Mouse (Mus musculus): ENCODE data around the gene Ptprt. TPM values are rescaled to one million over a fixed set of nuclear protein-coding genes. Genes with fewer than 3 reads are reported as not detected.

Gene Ptprt
- polyA plus RNA-seq, 1 experiment = 1.1 TPM

DNA sequence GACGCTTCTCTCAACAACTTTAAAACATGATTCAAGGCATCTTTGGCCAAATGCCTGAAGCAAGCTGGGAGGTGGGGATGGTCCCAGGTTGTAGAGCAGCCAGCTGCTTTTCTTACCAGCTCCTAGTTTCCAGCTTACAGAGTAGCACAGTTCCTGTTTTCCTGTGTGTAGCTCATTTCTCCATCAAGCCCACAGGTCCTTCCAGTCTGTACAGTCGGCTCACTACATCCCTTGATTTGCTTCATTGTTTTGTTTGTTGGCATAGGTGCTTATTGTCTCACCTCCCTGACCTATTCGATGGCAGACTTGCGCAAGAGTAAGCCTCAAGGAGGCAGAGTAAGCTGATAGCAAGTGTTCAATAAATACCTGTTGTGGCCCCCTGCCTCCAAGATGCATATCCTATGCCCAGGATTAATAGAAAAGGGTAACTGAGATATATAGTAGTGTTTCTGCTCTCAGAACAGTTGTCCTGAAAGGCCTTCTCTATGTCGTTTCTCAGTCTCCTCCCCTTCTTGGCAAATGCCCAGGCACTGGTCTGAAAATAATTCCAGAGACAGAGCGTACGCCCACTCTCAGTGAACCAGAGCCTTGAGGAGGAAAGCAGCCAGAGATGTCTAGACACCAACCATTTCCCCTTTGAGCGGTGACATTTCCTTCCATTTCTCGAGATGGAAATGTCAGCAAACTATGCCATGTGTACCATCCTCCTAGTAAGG, 852.7 kb downstream of the Ptprt start:
- Histone ChIP-seq H3K4me1 (replicated peaks; ENCODE audit: control insufficient read depth, insufficient read depth, low read length) (no peaks in the 10 kb centered on the region), H3K36me3 (ENCODE audit: control insufficient read depth, insufficient read depth, low read length) (no peaks in the 10 kb centered on the region), H3K27me3 (ENCODE audit: control insufficient read depth, insufficient read depth, low read length) (no peaks in the 10 kb centered on the region), H3K4me3 (ENCODE audit: control insufficient read depth, insufficient read depth, low read length) (no peak overlapping the region), H3K27ac (ENCODE audit: control insufficient read depth, insufficient read depth, low read length) (no peak overlapping the region)
- 80% methylated on average over 9 of the region's 9 CpGs for WGBS
- TF ChIP-seq POLR2A (IDR thresholded peaks at IDR 0.05; ENCODE audit: control insufficient read depth, extremely low read depth, insufficient read depth, low read length, poor library complexity) = no peak
- no peak for TF ChIP-seq CTCF (IDR thresholded peaks at IDR 0.05; ENCODE audit: borderline replicate concordance, control insufficient read depth, extremely low read depth, insufficient read depth, low read length, poor library complexity)
- no peak for DNase-seq

GRCm38 (mm10) chr2:161806287-161807007, 854.5 kb downstream of the Ptprt start:
- Histone ChIP-seq H3K4me1 (replicated peaks; ENCODE audit: control insufficient read depth, insufficient read depth, low read length) (no peaks in the 10 kb centered on the region), H3K27ac (ENCODE audit: control insufficient read depth, insufficient read depth, low read length) (no peak overlapping the region), H3K36me3 (ENCODE audit: control insufficient read depth, insufficient read depth, low read length) (no peaks in the 10 kb centered on the region), H3K4me3 (ENCODE audit: control insufficient read depth, insufficient read depth, low read length) (no peak overlapping the region), H3K27me3 (ENCODE audit: control insufficient read depth, insufficient read depth, low read length) (no peaks in the 10 kb centered on the region)
- WGBS = 73% methylated on average over 8 of the region's 8 CpGs
- no peak for DNase-seq
- TF ChIP-seq CTCF (IDR thresholded peaks at IDR 0.05; ENCODE audit: borderline replicate concordance, control insufficient read depth, extremely low read depth, insufficient read depth, low read length, poor library complexity) (no peak), POLR2A (IDR thresholded peaks at IDR 0.05; ENCODE audit: control insufficient read depth, extremely low read depth, insufficient read depth, low read length, poor library complexity) (no peak)

DNA sequence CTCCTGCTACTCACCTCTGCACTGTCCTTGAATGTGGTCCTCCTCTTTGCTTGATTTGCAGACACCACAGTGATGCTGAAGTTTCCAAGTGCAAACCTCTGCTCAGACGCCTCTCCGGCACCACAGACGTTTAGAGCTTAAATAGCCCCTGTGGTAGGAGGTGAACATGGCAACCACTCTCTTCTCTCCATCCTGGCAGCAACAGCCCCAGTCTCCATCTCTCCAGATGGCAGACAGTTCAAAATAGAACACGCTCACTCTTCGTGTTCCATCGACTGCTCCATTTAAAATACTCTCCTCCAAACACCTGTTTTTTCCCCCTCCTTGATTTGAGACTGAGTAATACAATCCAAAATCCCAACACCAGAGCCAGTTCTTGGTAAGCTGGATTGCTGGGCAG, 861.0 kb downstream of the Ptprt start:
- Histone ChIP-seq H3K4me1 (replicated peaks; ENCODE audit: control insufficient read depth, insufficient read depth, low read length) (no peaks in the 10 kb centered on the region), H3K4me3 (ENCODE audit: control insufficient read depth, insufficient read depth, low read length) (no peak overlapping the region), H3K27ac (ENCODE audit: control insufficient read depth, insufficient read depth, low read length) (no peak overlapping the region), H3K27me3 (ENCODE audit: control insufficient read depth, insufficient read depth, low read length) (no peaks in the 10 kb centered on the region), H3K36me3 (ENCODE audit: control insufficient read depth, insufficient read depth, low read length) (no peaks in the 10 kb centered on the region)
- 88% methylated on average over 6 of the region's 6 CpGs for WGBS
- DNase-seq = no peak
- TF ChIP-seq POLR2A (IDR thresholded peaks at IDR 0.05; ENCODE audit: control insufficient read depth, extremely low read depth, insufficient read depth, low read length, poor library complexity) (no peak), CTCF (IDR thresholded peaks at IDR 0.05; ENCODE audit: borderline replicate concordance, control insufficient read depth, extremely low read depth, insufficient read depth, low read length, poor library complexity) (no peak)

- Histone ChIP-seq H3K4me3 (ENCODE audit: control insufficient read depth, insufficient read depth, low read length) (no peak overlapping the region), H3K36me3 (ENCODE audit: control insufficient read depth, insufficient read depth, low read length) (no peaks in the 10 kb centered on the region), H3K27ac (ENCODE audit: control insufficient read depth, insufficient read depth, low read length) (no peak overlapping the region), H3K27me3 (ENCODE audit: control insufficient read depth, insufficient read depth, low read length) (no peaks in the 10 kb centered on the region), H3K4me1 (replicated peaks; ENCODE audit: control insufficient read depth, insufficient read depth, low read length) (no peaks in the 10 kb centered on the region)
- no peak for DNase-seq
- TF ChIP-seq POLR2A (IDR thresholded peaks at IDR 0.05; ENCODE audit: control insufficient read depth, extremely low read depth, insufficient read depth, low read length, poor library complexity) = no peak
- TF ChIP-seq CTCF (IDR thresholded peaks at IDR 0.05; ENCODE audit: borderline replicate concordance, control insufficient read depth, extremely low read depth, insufficient read depth, low read length, poor library complexity) = no peak
- 84% methylated on average over 2 of the region's 2 CpGs for WGBS
Observed at GRCm38 (mm10) chr2:161767528-161767927, 893.4 kb downstream of the Ptprt start.

GRCm38 (mm10) chr2:161713024-161713423, 947.9 kb downstream of the Ptprt start:
- Histone ChIP-seq H3K4me1 (replicated peaks; ENCODE audit: control insufficient read depth, insufficient read depth, low read length) (no peaks in the 10 kb centered on the region), H3K4me3 (ENCODE audit: control insufficient read depth, insufficient read depth, low read length) (no peak overlapping the region), H3K27ac (ENCODE audit: control insufficient read depth, insufficient read depth, low read length) (no peak overlapping the region), H3K36me3 (ENCODE audit: control insufficient read depth, insufficient read depth, low read length) (no peaks in the 10 kb centered on the region), H3K27me3 (ENCODE audit: control insufficient read depth, insufficient read depth, low read length) (no peaks in the 10 kb centered on the region)
- no peak for DNase-seq
- TF ChIP-seq POLR2A (IDR thresholded peaks at IDR 0.05; ENCODE audit: control insufficient read depth, extremely low read depth, insufficient read depth, low read length, poor library complexity) = no peak
- TF ChIP-seq CTCF (IDR thresholded peaks at IDR 0.05; ENCODE audit: borderline replicate concordance, control insufficient read depth, extremely low read depth, insufficient read depth, low read length, poor library complexity) = no peak
- WGBS = 34% methylated on average over 4 of the region's 4 CpGs

- 85% methylated on average over 5 of the region's 5 CpGs for WGBS
- no peaks in the 10 kb centered on the region for H3K36me3 ChIP-seq (ENCODE audit: control insufficient read depth, insufficient read depth, low read length)
- H3K27me3 ChIP-seq (ENCODE audit: control insufficient read depth, insufficient read depth, low read length) = no peaks in the 10 kb centered on the region
- H3K27ac ChIP-seq (ENCODE audit: control insufficient read depth, insufficient read depth, low read length) = no peak overlapping the region
- DNase-seq = no peak
- TF ChIP-seq POLR2A (IDR thresholded peaks at IDR 0.05; ENCODE audit: control insufficient read depth, extremely low read depth, insufficient read depth, low read length, poor library complexity) (no peak), CTCF (IDR thresholded peaks at IDR 0.05; ENCODE audit: borderline replicate concordance, control insufficient read depth, extremely low read depth, insufficient read depth, low read length, poor library complexity) (no peak)
- no peak overlapping the region for H3K4me3 ChIP-seq (ENCODE audit: control insufficient read depth, insufficient read depth, low read length)
- H3K4me1 ChIP-seq (replicated peaks; ENCODE audit: control insufficient read depth, insufficient read depth, low read length) = no peaks in the 10 kb centered on the region
Observed at GRCm38 (mm10) chr2:161709316-161709715, 951.6 kb downstream of the Ptprt start.
